Mouse (Mus musculus): ENCODE measurements around the gene Kcnc1.

- TF ChIP-seq CTCF (IDR thresholded peaks at IDR 0.05; ENCODE audit: extremely low read depth, insufficient read length, insufficient replicate concordance, low read depth, low read length), result no peak
- no peak for TF ChIP-seq POLR2A (IDR thresholded peaks at IDR 0.05; ENCODE audit: low read depth, low read length)
These were observed 79.2 kb downstream of the Kcnc1 start for GRCm38 (mm10) chr7:46475464-46475863.
